Mouse (Mus musculus) ES-E14 (cell line): ENCODE measurements at regions not wholly inside any gene's neighbourhood (a gene's known extent, or its start where the extent isn't known, plus 50 kb on each side); places are given as distances from the start of the nearest gene placed in this dataset.

Experiments
- CHD2 ChIP-seq: IDR thresholded peaks from 2 replicates; pipeline ENCODE4 v1.6.1; 2014; ENCODE audit warnings: mild to moderate bottlenecking, low read depth, low read length, inconsistent platforms
- HCFC1 ChIP-seq: IDR thresholded peaks from 2 replicates; pipeline ENCODE4 v1.6.1; 2012; ENCODE audit warnings: low read length, inconsistent platforms, borderline replicate concordance; ENCODE audit not compliant: insufficient read depth
- MAFK ChIP-seq: IDR thresholded peaks from 2 replicates; pipeline ENCODE4 v1.6.1; 2014; ENCODE audit warnings: mild to moderate bottlenecking, low read depth, low read length, inconsistent platforms; ENCODE audit not compliant: insufficient read depth

DNA sequence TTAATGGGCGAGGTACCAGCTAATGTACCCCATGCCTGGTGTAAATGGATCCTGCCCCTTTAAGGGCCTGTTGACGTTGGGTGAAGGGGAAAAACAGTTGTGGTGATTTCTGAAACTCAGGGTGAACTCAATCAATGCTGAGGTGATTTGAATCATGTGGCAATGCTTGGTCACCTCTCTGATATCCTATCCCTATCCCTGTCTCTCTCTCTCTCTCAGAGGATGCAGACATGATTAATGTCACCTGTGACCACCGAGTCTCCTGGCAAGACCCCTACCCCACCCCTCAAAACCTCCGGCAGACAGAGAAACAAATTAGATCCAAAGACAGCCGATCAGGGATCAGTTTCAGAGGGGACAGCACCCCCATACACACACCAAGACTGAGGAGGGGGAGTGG, 54.8 kb upstream of the Tbx3 start:
- TF ChIP-seq CHD2 = no peak
- TF ChIP-seq HCFC1 = no peak
- TF ChIP-seq MAFK = no peak
